In the genomic region with DNA sequence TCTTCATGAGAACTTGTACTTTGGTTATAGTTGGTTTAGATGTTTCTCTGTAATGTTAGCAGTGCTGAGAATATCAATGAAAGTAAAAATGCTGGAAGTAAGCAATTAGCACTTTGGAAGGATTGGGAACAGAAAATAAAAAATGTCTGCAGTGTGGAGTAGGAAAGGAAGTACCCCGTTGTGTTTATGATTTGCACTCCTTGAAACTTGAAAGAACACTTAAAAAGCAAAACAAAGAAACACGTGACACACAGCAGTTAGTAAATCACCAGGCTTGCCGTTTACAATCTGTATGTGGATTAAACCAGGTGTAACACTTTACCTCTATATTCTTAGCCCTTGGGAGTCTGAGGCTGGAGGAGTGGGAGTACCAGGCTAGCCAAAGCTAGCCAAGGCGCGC, we compare ENCODE assay signal across 27 mouse cellular contexts. TPM values are rescaled to one million over a fixed set of nuclear protein-coding genes. Genes with fewer than 3 reads are reported as not detected.
DNase-seq lines count a peak whose midpoint lies in the region; TF ChIP-seq lines count a peak whose summit lies in the region.
"Had no signal": no experiment of that assay in that cellular context is flagged by ENCODE, and none has a peak within 500 bp of the region (broad histone marks: within the 10 kb centered on the region; RNA-seq: fewer than 3 reads in every experiment).

No protein-coding gene starts in this region.

- H3K9ac ChIP-seq in ES-E14 (ENCODE audit: insufficient read depth, low read depth, low read length, poor library complexity, severe bottlenecking), result no peak overlapping the region
- H3K9ac ChIP-seq: embryonic facial prominence, embryonic 13.5 days; forebrain, embryonic 12.5 days; forebrain, embryonic 15.5 days; heart, embryonic 13.5 days; hindbrain, embryonic 13.5 days had no signal

- peak; percentile 34 for DNase-seq in CD4-positive helper T cell, adult 2 months (ENCODE audit: low read depth, low spot score)
- peak; percentile 44 for DNase-seq in CD4-positive, CD25-positive, alpha-beta regulatory T cell, adult 2 months (ENCODE audit: low read depth, low spot score)
- DNase-seq in ES-E14 (ENCODE audit: low read depth, low spot score), result no peak
- peak; percentile 62 for DNase-seq in forelimb bud, embryonic 11.5 days (ENCODE audit: low read depth, low spot score)
- no peak for DNase-seq in cerebellum, postnatal 36 days
- DNase-seq in layer of hippocampus, adult 8-10 months (ENCODE audit: low spot score in 2 of 2), result no peak
- DNase-seq in cerebellum, adult 18-20 months, result no peak
- DNase-seq in gastrocnemius, postnatal 14 days, result no peak
- DNase-seq: adrenal gland, postnatal 10 days; adrenal gland, postnatal 36 days; cerebellum, adult 2 months; cerebellum, adult 9-11 months; cerebellum, postnatal 25 days; embryo, embryonic 11 days; gastrocnemius, postnatal 36 days; heart, adult 2 months; heart, postnatal 14 days; kidney, adult 18-20 months had no signal

- intact Hi-C loops in gastrocnemius, postnatal 14 days (cut with DNase I; ENCODE audit: low total_unique reads), result no loop called here

- H3K36me3 ChIP-seq in ES-E14 (ENCODE audit: control insufficient read depth, insufficient read depth, low read length, poor library complexity, severe bottlenecking), result peaks cover 33% of the 10 kb centered on the region

- peaks cover 9 to 11% of the 10 kb centered on the region in 2 experiments for H3K4me1 ChIP-seq in ES-E14 (ENCODE audit: control insufficient read depth in 2 of 2, insufficient read depth in 2 of 2, low read length in 2 of 2, poor library complexity in 1 of 2)

- in situ Hi-C loops in ES-E14 (cut with MboI; ENCODE audit: low sequenced_read_pairs in 2 of 2, unreplicated experiment in 2 of 2), result no loop called here

- H3K27ac ChIP-seq in ES-E14 (ENCODE audit: insufficient read depth, low read depth, low read length, poor library complexity, severe bottlenecking), result peak overlapping the region; percentile 60; the same call in 1 of the 2 replicates
- H3K27ac ChIP-seq: embryonic facial prominence, embryonic 10.5 days; embryonic facial prominence, embryonic 13.5 days; forebrain, embryonic 12.5 days; forebrain, embryonic 15.5 days; heart, adult 2 months; heart, embryonic 10.5 days; heart, embryonic 13.5 days; hindbrain, embryonic 13.5 days had no signal

- H3K9me3 ChIP-seq in ES-E14 (ENCODE audit: control insufficient read depth, insufficient read depth, low read depth, low read length), result no peaks in the 10 kb centered on the region
- H3K9me3 ChIP-seq: embryonic facial prominence, embryonic 10.5 days; embryonic facial prominence, embryonic 13.5 days; forebrain, embryonic 12.5 days; forebrain, embryonic 15.5 days; G1E; heart, embryonic 10.5 days; heart, embryonic 13.5 days; hindbrain, embryonic 13.5 days had no signal

- H3K4me3 ChIP-seq in ES-E14 (ENCODE audit: insufficient read depth in 1 of 2, low read depth in 1 of 2, low read length in 2 of 2, poor library complexity in 1 of 2, severe bottlenecking in 1 of 2), result no peak overlapping the region
- H3K4me3 ChIP-seq: embryonic facial prominence, embryonic 10.5 days; embryonic facial prominence, embryonic 13.5 days; erythroblast, embryonic 14.5 days; forebrain, embryonic 12.5 days; forebrain, embryonic 15.5 days; heart, adult 2 months; heart, embryonic 10.5 days; heart, embryonic 13.5 days; hindbrain, embryonic 13.5 days had no signal

TF ChIP-seq in ES-E14, 5 proteins besides CTCF, POLR2A, EP300 and RAD21:
- TF ChIP-seq CHD2 (IDR thresholded peaks at IDR 0.05; ENCODE audit: low read depth, low read length), result no peak
- TF ChIP-seq MAFK (IDR thresholded peaks at IDR 0.05; ENCODE audit: insufficient read depth, low read depth, low read length), result no peak
- no peak for TF ChIP-seq ZC3H11A (IDR thresholded peaks at IDR 0.05; ENCODE audit: borderline replicate concordance, low read depth, low read length)
- TF ChIP-seq ZNF384 (IDR thresholded peaks at IDR 0.05; ENCODE audit: low read depth, low read length), result no peak
- TF ChIP-seq HCFC1 (IDR thresholded peaks at IDR 0.05; ENCODE audit: borderline replicate concordance, insufficient read depth, low read length), result no peak

RNA-seq across cellular contexts. Expression of gene Wdr82, which starts 6.0 kb away (rescaled TPM):
- total RNA-seq in ES-E14 (2012; rRNA removed), result 83.7 and 95.8 TPM in 2 replicates
- total RNA-seq in layer of hippocampus, adult 8-10 months (2022), result 100 to 1,000 TPM; 109 to 145 (median 125) TPM
- total RNA-seq in gastrocnemius, postnatal 14 days (2021), result 10 to 100 TPM; 23.4 to 27.4 TPM

RNA-seq across cellular contexts. Expression of gene Glyctk, which starts 18.8 kb away (rescaled TPM):
- total RNA-seq in ES-E14 (2012; rRNA removed), result 3.2 and 5.5 TPM in 2 replicates
- 1 to 10 TPM; 3.5 to 6.2 (median 5.9) TPM for total RNA-seq in layer of hippocampus, adult 8-10 months (2022)
- total RNA-seq in gastrocnemius, postnatal 14 days (2021), result 1 to 10 TPM; 1.3 to 1.6 TPM

RNA-seq across cellular contexts. Expression of gene Ppm1m, which starts 22.8 kb away (rescaled TPM):
- 40.6 and 53.9 TPM in 2 replicates for total RNA-seq in ES-E14 (2012; rRNA removed)
- 10 to 100 TPM; 21.7 to 27.4 (median 23.0) TPM for total RNA-seq in layer of hippocampus, adult 8-10 months (2022)
- 1 to 10 TPM; 5.1 to 5.5 TPM for total RNA-seq in gastrocnemius, postnatal 14 days (2021)

RNA-seq across cellular contexts. Expression of gene Twf2, which starts 26.1 kb away (rescaled TPM):
- total RNA-seq in ES-E14 (2012; rRNA removed), result 135 and 139 TPM in 2 replicates
- total RNA-seq in layer of hippocampus, adult 8-10 months (2022), result 10 to 100 TPM; 53.5 to 61.3 (median 56.8) TPM
- 10 to 100 TPM; 68.8 to 69.3 TPM for total RNA-seq in gastrocnemius, postnatal 14 days (2021)

RNA-seq across cellular contexts. Expression of gene Tlr9, which starts 45.6 kb away (rescaled TPM):
- total RNA-seq in ES-E14 (2012; rRNA removed), result 0.09 TPM in 1 of 2 replicates, not detected in the other
- total RNA-seq in layer of hippocampus, adult 8-10 months (2022), result 1 to 10 TPM in 3 of 4 experiments, under 1 TPM in 1; 0.94 to 3.2 (median 2.1) TPM
- under 1 TPM; 0.42 to 0.43 TPM for total RNA-seq in gastrocnemius, postnatal 14 days (2021)

Comparison
In these comparisons a context has a peak if more than half of its experiments do, and no peak if none do; other contexts are left out.
1. DNase-seq: peak in CD4-positive helper T cell, adult 2 months (single experiment), CD4-positive, CD25-positive, alpha-beta regulatory T cell, adult 2 months (single experiment) and forelimb bud, embryonic 11.5 days (single experiment); none in ES-E14 (single experiment), cerebellum, postnatal 36 days (0 of 2), layer of hippocampus, adult 8-10 months (0 of 2), cerebellum, adult 18-20 months (0 of 2) and gastrocnemius, postnatal 14 days (single experiment).